Mouse (Mus musculus): ENCODE measurements at regions not wholly inside any gene's neighbourhood (a gene's known extent, or its start where the extent isn't known, plus 50 kb on each side); places are given as distances from the start of the nearest gene placed in this dataset.
"Not testable (repeated sequence)": the region's sequence is repeated elsewhere in the genome, so short reads cannot be mapped to it uniquely, and the experiment has no call there.

DNA sequence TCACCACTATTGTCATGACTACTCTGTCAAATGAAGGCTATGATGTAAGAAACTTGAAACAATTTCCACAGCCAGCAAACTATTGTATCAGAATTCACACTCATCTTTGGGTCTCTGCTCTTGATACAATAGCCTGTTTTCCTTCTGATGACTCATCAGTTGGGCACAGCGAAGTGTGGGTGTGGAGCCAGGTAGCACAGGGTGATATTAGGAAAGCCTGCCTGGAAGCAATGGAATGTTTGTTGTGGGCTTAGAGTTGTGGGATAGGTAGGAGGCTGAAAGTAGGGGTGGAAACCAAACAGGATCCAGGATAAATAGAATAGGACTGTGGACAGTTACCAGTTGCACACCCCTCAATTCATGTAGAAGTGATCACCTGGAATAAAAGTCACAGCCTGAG, 194.4 kb upstream of the Ccdc54 start:
- no peak for TF ChIP-seq POLR2A (IDR thresholded peaks at IDR 0.05; ENCODE audit: insufficient read depth, low read length)
- TF ChIP-seq CTCF (IDR thresholded peaks at IDR 0.05; ENCODE audit: low read depth, low read length): no peak
- no peak for TF ChIP-seq EP300 (IDR thresholded peaks at IDR 0.05; ENCODE audit: insufficient read depth, low read depth, low read length)
- H3K9me3 ChIP-seq (replicated peaks; ENCODE audit: control insufficient read depth, insufficient read depth, low read length, poor library complexity, severe bottlenecking): no peaks in the 10 kb centered on the region
- H3K27ac ChIP-seq (ENCODE audit: insufficient read depth, low read length): no peak overlapping the region
- no peaks in the 10 kb centered on the region; the same call in 1 of the 2 replicates for H3K27me3 ChIP-seq (ENCODE audit: control insufficient read depth, insufficient read depth, low read length, poor library complexity, severe bottlenecking)
- H3K36me3 ChIP-seq (ENCODE audit: control insufficient read depth, insufficient read depth, low read length, poor library complexity, severe bottlenecking): no peaks in the 10 kb centered on the region
- H3K4me1 ChIP-seq (ENCODE audit: control insufficient read depth, insufficient read depth, low read length): no peaks in the 10 kb centered on the region
- H3K9ac ChIP-seq (ENCODE audit: low read depth, poor library complexity, severe bottlenecking): no peak overlapping the region
- no peak overlapping the region for H3K4me3 ChIP-seq (ENCODE audit: low read depth, low read length)

DNA sequence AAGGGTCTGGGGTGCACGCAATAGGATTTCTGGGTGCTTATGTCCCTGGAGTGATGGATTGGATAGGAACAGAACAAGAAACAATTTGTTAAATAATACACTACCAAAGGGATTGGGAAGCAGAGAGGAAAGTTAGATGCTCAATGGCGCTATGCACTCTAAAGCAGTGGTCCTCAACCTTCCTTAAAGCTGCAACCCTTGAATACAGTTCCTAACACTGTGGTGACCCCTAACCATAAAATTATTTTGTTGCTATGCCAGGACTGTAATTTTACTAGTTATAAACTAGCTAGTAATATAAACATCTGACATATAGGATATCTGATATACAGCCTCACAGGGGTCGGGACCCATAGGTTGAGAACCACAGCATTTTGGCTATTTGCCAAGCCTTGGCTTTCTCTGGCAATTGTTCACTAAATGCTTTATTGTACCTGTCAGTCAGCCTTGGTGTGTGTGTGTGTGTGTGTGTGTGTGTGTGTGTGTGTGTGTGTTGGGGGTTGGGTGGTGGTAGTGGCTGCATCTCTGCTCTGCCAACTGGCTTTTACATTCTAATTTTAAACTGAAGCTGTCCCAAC, 193.8 kb upstream of the Ccdc54 start:
- Histone ChIP-seq H3K27me3 (ENCODE audit: control insufficient read depth, insufficient read depth, low read length, poor library complexity, severe bottlenecking) (no peaks in the 10 kb centered on the region; the same call in 1 of the 2 replicates), H3K27ac (ENCODE audit: insufficient read depth, low read length) (no peak overlapping the region), H3K4me1 (ENCODE audit: control insufficient read depth, insufficient read depth, low read length) (no peaks in the 10 kb centered on the region), H3K4me3 (ENCODE audit: low read depth, low read length) (no peak overlapping the region), H3K36me3 (ENCODE audit: control insufficient read depth, insufficient read depth, low read length, poor library complexity, severe bottlenecking) (no peaks in the 10 kb centered on the region), H3K9ac (ENCODE audit: low read depth, poor library complexity, severe bottlenecking) (no peak overlapping the region), H3K9me3 (replicated peaks; ENCODE audit: control insufficient read depth, insufficient read depth, low read length, poor library complexity, severe bottlenecking) (no peaks in the 10 kb centered on the region)
- no peak for TF ChIP-seq CTCF (IDR thresholded peaks at IDR 0.05; ENCODE audit: low read depth, low read length)
- no peak for TF ChIP-seq EP300 (IDR thresholded peaks at IDR 0.05; ENCODE audit: insufficient read depth, low read depth, low read length)
- TF ChIP-seq POLR2A (IDR thresholded peaks at IDR 0.05; ENCODE audit: insufficient read depth, low read length): no peak

DNA sequence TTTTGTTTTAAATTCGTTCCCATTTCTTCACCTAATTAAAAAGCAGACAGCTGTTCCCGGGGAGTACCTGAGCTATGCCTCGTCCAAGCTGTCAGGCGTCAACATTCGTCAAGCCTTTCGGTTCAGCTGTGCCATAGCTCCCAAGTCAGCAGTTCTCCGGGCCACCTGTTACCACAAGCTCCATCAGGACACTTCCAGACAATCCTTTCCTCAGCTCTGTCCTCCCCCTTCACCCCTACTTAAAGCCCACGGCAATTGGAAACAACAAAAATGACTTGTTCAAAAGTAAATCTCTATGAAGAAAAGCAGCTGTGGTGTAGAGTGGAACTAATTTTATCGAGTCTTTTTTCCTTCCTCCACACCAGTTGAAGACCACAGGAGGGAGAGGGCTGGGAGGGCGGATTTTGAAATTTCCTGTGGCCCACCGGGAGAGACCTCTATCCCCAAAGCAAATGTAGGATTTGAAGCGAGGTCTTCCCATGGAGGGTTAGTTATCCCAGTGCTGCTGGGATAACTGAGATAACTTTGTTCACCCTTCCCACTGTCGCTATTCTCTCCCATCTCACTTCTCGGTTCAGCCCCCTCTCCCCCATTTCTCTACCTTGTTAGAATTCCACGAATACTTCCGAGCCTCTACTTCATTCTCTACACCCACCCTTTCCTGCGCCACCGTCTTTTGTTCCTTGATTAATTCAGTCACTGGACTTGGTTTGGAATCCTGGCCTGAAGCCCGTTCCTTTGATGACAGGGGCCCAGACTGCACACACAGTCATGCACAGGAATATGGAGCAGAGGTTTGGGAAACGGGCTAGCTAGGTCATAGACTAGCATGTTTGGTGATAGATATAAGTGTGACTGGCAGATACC, 193.1 kb upstream of the Ccdc54 start:
- Histone ChIP-seq H3K27ac (ENCODE audit: insufficient read depth, low read length) (no peak overlapping the region), H3K9ac (ENCODE audit: low read depth, poor library complexity, severe bottlenecking) (no peak overlapping the region), H3K27me3 (ENCODE audit: control insufficient read depth, insufficient read depth, low read length, poor library complexity, severe bottlenecking) (no peaks in the 10 kb centered on the region; the same call in 1 of the 2 replicates), H3K4me1 (ENCODE audit: control insufficient read depth, insufficient read depth, low read length) (no peaks in the 10 kb centered on the region), H3K36me3 (ENCODE audit: control insufficient read depth, insufficient read depth, low read length, poor library complexity, severe bottlenecking) (no peaks in the 10 kb centered on the region), H3K9me3 (replicated peaks; ENCODE audit: control insufficient read depth, insufficient read depth, low read length, poor library complexity, severe bottlenecking) (no peaks in the 10 kb centered on the region), H3K4me3 (ENCODE audit: low read depth, low read length) (no peak overlapping the region)
- no peak for TF ChIP-seq EP300 (IDR thresholded peaks at IDR 0.05; ENCODE audit: insufficient read depth, low read depth, low read length)
- no peak for TF ChIP-seq POLR2A (IDR thresholded peaks at IDR 0.05; ENCODE audit: insufficient read depth, low read length)
- TF ChIP-seq CTCF (IDR thresholded peaks at IDR 0.05; ENCODE audit: low read depth, low read length): no peak

DNA sequence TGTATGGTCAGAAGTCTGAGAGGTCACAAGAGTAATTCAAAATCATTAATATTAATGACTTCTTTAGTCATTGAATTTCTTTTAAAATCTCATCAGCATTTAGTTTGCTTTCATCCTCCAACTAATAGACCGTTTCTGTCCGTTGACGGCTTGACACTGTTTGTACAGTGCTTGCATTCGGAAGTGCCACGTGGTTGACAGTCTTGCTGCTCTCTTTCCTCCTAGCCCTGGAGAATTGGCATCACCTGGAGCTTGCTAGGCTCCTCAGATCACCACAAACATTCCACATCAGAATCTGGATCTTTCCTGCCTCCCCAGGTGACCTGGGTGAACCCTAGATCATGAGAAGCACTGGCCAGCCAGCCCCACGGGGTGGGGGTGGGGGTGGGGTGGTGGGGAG, 192.3 kb upstream of the Ccdc54 start:
- H3K36me3 ChIP-seq (ENCODE audit: control insufficient read depth, insufficient read depth, low read length, poor library complexity, severe bottlenecking): no peaks in the 10 kb centered on the region

DNA sequence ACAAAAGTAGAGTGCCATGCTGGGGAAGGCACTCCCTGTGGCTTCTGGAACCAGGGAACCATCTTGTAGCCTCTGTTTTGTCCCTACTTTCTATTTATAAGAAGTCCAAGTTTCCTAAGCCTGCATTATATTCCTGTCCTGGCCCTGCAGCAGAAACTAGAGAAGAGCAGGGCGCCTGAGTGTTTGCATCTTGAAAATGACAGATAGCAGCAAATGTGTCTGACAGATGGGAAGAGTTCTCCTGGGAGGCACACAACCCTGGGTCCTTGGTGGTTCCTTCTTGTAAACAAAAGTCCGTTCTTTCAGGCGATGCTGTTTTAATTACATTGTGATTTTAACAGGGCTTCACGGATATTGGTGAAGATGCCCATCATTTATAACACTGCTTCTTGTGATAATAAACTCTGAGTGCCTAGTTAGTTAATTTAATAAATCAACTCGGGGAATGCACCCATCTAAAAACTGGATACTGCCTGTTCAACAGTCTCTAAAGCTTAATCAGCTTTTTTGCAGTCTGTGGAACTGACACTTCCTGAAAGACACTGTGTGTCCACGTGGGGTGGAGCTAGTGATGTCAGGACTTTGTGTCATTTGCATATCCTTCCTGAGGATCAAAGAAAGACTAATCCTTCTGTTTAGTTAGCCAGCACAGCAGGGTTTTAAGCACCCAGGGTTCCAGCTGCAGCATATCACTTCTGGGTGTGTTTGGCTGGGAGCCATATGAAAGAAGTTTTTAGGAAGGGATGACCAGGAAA, 188.3 kb upstream of the Ccdc54 start:
- no peak overlapping the region for H3K4me3 ChIP-seq (ENCODE audit: low read depth, low read length)
- H3K4me1 ChIP-seq (ENCODE audit: control insufficient read depth, insufficient read depth, low read length): no peaks in the 10 kb centered on the region
- no peak overlapping the region for H3K27ac ChIP-seq (ENCODE audit: insufficient read depth, low read length)
- H3K36me3 ChIP-seq (ENCODE audit: control insufficient read depth, insufficient read depth, low read length, poor library complexity, severe bottlenecking): no peaks in the 10 kb centered on the region
- H3K9ac ChIP-seq (ENCODE audit: low read depth, poor library complexity, severe bottlenecking): no peak overlapping the region
- no peaks in the 10 kb centered on the region; the same call in 1 of the 2 replicates for H3K27me3 ChIP-seq (ENCODE audit: control insufficient read depth, insufficient read depth, low read length, poor library complexity, severe bottlenecking)
- TF ChIP-seq POLR2A (IDR thresholded peaks at IDR 0.05; ENCODE audit: insufficient read depth, low read length) (no peak), CTCF (IDR thresholded peaks at IDR 0.05; ENCODE audit: low read depth, low read length) (no peak), EP300 (IDR thresholded peaks at IDR 0.05; ENCODE audit: insufficient read depth, low read depth, low read length) (no peak)
- H3K9me3 ChIP-seq (replicated peaks; ENCODE audit: control insufficient read depth, insufficient read depth, low read length, poor library complexity, severe bottlenecking): 0 out of 2 replicates have a peak, but pooled peaks cover 2% of the 10 kb centered on the region

More for the DNA sequence above, 192.3 kb upstream of the Ccdc54 start:
- Histone ChIP-seq H3K27me3 (ENCODE audit: control insufficient read depth, insufficient read depth, low read length, poor library complexity, severe bottlenecking) (no peaks in the 10 kb centered on the region; the same call in 1 of the 2 replicates), H3K9ac (ENCODE audit: low read depth, poor library complexity, severe bottlenecking) (no peak overlapping the region), H3K9me3 (replicated peaks; ENCODE audit: control insufficient read depth, insufficient read depth, low read length, poor library complexity, severe bottlenecking) (no peaks in the 10 kb centered on the region), H3K4me1 (ENCODE audit: control insufficient read depth, insufficient read depth, low read length) (no peaks in the 10 kb centered on the region), H3K27ac (ENCODE audit: insufficient read depth, low read length) (no peak overlapping the region), H3K4me3 (ENCODE audit: low read depth, low read length) (no peak overlapping the region)
- TF ChIP-seq POLR2A (IDR thresholded peaks at IDR 0.05; ENCODE audit: insufficient read depth, low read length) (no peak), CTCF (IDR thresholded peaks at IDR 0.05; ENCODE audit: low read depth, low read length) (no peak), EP300 (IDR thresholded peaks at IDR 0.05; ENCODE audit: insufficient read depth, low read depth, low read length) (no peak)

DNA sequence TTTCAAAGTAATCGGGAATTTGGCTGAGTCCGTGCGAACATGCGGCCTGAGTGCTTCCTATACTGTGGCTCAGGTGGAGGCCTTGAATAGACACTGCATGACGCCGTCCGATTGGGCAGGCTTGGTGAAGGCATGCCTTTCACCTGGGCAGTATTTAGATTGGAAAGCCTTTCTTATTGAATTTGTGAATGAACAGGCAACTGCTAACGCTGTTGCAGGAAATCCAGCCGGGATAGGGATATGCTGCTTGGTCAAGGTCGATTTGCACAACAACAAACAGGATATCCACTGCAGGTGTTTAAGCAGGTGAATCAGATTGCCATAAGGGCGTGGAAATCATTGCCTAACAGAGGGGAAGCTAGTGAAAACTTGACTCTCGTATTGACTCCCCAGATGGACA, 183.7 kb upstream of the Ccdc54 start:
- not testable (repeated sequence) for H3K9ac ChIP-seq (ENCODE audit: low read depth, poor library complexity, severe bottlenecking); H3K27ac ChIP-seq (ENCODE audit: insufficient read depth, low read length); H3K9me3 ChIP-seq (replicated peaks; ENCODE audit: control insufficient read depth, insufficient read depth, low read length, poor library complexity, severe bottlenecking); H3K4me3 ChIP-seq (ENCODE audit: low read depth, low read length); H3K4me1 ChIP-seq (ENCODE audit: control insufficient read depth, insufficient read depth, low read length); H3K36me3 ChIP-seq (ENCODE audit: control insufficient read depth, insufficient read depth, low read length, poor library complexity, severe bottlenecking); H3K27me3 ChIP-seq (ENCODE audit: control insufficient read depth, insufficient read depth, low read length, poor library complexity, severe bottlenecking)
